Mouse (Mus musculus): ENCODE measurements around the gene Slc16a10.
A peak's percentile ranks its signal among the peaks of the same experiment; 100 is the strongest.

The Slc16a10 gene

DNA sequence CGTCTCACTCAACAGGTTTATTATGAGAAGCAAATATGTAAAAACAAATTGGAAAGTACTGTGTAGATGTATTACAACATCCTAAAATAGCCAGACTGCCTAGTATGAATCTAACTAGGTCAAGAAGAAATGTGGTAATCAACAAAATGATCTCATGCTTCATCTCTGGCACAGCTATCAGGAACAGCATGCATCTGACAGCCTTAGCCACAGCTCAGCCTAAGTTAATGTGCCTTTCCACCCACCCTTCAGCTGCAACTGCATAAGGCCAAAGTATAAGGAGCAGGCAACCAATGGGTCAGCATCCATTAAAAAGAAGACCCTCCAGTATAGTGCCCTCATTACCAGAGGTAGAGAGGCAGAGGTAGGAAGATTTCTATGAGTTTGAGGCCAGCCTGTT is 34.1 kb downstream of the Slc16a10 start:
- peak; percentile 83 for DNase-seq

DNA sequence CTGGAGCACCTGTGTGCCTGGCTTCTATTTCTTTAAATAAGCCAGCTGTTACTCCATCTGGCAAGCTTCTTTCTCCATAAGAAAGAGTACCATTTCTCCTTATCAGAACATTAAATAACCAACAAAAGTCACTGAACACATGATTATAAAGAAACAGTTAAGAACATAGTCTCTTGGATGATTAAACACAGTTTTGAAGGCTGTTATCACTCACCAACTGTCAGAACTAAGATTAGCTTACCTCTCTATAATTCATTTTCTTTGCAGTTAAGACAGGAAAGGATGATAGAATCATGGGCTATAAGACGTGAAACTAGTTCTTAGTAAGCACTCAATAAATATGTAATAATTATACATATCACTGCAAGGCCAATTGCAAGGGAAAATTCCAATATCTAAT is 36.9 kb downstream of the Slc16a10 start:
- no peak for DNase-seq

GRCm38 (mm10) chr10:40103790-40104189 is 38.3 kb downstream of the Slc16a10 start:
- DNase-seq, result peak; percentile 87

DNA sequence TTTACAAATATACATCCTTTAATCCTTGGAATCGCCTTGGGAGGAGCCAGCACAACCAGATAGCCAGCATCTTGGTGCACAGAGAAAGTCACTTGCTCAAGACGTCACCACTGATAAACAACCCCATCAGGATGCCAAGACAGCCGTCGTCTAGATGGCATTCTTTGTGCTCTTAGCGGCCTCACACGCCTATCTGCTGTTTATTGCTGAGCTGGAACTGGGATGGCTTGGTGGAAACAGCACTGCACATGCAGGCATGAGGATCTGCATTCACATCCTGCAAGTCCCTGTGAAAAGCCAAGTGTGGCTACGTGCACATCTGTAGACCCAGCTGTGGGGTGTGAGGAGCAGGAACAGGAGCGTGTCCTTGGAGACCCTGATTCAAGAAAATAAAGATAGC is 39.1 kb downstream of the Slc16a10 start:
- peak; percentile 31 for DNase-seq

- no peak for DNase-seq
These were observed 39.9 kb downstream of the Slc16a10 start for GRCm38 (mm10) chr10:40102166-40102565.

DNA sequence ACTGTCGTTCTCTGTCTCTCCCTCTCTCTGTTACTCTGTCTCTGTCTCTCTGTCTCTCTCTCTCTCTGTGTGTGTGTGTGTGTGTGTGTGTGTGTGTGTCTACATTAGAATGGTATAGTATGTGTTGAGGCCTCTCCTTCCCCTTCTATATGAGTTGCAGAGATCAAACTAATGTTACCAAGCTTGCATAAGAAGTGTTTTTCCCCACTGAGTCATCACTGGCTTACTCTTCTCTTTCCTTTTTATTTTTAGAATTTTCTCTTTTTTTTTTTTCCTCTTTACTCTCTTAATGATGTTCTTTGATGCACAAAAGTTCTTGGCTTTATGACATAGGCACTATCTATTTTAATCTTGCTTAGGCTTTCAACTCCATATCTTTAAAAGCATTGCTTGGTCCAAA is 43.6 kb downstream of the Slc16a10 start:
- DNase-seq, result no peak

- no peak for DNase-seq
These were observed 44.5 kb downstream of the Slc16a10 start for GRCm38 (mm10) chr10:40097519-40097918.

DNA sequence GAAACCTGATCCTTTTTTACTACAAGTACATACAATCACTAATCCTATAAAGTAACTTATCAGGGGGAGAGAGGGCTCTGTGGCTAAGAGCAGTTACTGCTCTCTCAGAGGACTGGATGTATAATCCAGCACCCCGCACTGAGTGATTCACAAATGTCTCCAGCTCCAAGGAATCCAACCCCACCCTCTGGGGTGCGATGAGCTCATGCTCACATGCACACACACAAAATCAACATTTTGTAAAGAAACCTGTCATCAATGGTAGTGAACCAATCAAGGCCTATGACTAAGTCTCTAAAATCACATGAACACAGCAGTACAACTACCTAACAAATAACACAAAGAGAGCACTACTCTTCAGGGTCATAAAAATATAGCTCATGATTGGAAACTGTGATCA is 47.3 kb downstream of the Slc16a10 start:
- DNase-seq, result no peak

DNA sequence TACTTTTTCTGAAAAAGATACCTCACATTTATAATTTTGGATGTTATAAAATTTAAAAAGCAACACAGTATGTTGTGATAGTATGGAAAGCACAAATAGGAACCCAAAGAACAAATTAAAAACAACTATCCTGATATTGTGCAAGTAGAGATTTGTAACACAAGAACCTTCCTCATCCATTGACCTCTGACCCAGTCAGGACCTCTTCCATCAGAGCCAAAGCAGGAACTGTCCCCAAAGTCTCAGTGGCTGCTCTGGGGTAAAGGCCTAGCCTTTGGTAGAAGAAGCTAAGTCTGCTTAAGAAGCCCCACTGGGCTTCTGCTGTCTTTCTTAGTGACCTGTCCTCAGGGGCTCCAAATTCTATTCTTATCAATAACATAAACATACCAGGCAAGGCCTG is 48.5 kb downstream of the Slc16a10 start:
- no peak for DNase-seq

GRCm38 (mm10) chr10:40091455-40091854 is 50.6 kb downstream of the Slc16a10 start:
- DNase-seq, result no peak

- no peak for DNase-seq
These were observed 51.3 kb downstream of the Slc16a10 start for GRCm38 (mm10) chr10:40090504-40091428.

GRCm38 (mm10) chr10:40084332-40085093 is 57.5 kb downstream of the Slc16a10 start:
- DNase-seq, result no peak

GRCm38 (mm10) chr10:40083556-40083955 is 58.5 kb downstream of the Slc16a10 start:
- DNase-seq, result no peak

GRCm38 (mm10) chr10:40082668-40083067 is 59.4 kb downstream of the Slc16a10 start:
- DNase-seq, result no peak

GRCm38 (mm10) chr10:40080533-40080932 is 61.5 kb downstream of the Slc16a10 start:
- no peak for DNase-seq

GRCm38 (mm10) chr10:40079256-40079655 is 62.8 kb downstream of the Slc16a10 start:
- DNase-seq, result no peak

DNA sequence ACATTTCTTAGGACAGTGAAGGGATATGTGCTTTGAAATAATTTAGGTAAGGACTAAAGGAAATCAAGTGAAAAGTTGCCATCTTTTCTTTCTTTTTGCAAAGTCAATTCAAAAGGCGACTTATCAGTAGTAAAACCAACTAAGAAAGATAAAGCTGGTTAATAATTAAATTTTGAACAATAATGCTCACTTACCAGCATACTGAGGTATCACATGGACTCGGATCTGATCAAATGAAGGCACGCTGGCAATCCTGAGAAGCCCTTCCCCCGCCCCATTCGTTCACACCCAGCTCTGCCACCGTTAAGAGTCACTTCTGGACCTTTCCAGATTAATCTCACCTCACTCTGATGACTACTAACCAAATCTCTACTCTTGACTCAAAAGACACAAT is 64.1 kb downstream of the Slc16a10 start:
- DNase-seq, result no peak

DNA sequence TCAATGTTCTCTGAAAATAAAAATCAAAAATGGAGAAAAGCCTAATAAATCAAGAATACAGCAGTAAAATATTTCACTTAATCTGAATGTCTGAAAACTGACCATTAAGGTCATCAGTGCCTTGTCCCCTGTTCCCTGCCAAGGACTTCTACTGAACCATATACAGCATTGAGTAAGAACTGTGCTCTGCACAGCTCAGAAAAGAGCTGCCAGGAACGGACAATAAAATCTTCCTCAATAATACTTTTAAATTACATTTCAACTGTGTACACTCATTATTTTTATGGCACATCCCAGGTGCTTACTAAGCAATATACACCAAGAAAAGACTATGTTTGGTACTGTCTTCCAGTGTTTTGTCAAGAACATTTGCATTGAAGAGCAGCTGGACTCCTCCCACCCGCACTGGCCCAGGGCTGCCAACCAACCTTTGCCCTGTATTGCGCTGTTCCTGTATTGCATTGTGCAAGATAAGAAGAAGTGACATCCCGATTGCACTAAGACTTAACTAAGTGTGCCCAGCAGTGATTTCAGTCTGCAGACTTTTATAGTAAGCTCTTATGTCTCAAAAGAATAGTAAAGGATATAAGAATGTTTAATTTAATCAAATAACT is 64.6 kb downstream of the Slc16a10 start:
- no peak for DNase-seq

- DNase-seq, result no peak
These were observed 68.5 kb downstream of the Slc16a10 start for GRCm38 (mm10) chr10:40073608-40074007.

DNA sequence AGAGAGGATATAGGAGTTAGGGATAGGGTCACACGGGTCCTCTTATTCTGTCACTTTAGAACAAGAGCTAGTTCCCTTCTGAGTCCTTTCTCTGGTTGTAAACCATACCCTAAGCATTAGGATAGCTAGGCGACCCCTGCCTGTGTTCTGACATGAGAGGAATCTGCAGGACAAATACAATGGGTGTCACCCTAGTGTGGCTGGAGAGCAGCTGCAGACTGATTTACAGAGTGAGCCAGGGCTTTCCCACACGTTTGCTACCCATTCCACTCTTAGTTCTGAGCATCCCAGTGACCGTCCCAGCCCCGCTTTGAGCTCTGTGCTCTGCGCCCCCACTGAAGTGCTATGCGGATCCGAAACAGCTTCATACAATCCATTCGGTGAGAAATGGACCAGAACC is 71.4 kb downstream of the Slc16a10 start:
- no peak for DNase-seq

GRCm38 (mm10) chr10:40069270-40069669 is 72.8 kb downstream of the Slc16a10 start:
- DNase-seq, result no peak

DNA sequence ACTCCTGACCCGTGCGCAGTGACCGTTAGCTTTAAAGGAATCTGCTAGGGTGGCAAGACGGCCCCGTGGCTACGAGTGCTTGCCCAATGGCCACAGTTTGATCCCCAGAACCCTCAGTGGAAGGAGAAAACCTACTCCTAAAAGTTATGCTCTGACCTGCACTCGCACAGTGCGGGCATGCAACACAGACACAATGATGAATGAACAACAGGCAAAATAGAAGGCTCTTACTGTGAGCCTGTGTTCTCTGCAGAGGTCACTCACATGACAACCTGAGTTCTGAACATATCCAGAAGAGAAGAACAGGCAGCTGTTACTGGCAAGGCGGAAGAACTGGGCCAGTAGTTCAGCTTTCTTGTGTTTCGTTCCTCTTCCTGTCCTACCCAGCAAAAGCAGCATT is 73.5 kb downstream of the Slc16a10 start:
- DNase-seq, result no peak

DNA sequence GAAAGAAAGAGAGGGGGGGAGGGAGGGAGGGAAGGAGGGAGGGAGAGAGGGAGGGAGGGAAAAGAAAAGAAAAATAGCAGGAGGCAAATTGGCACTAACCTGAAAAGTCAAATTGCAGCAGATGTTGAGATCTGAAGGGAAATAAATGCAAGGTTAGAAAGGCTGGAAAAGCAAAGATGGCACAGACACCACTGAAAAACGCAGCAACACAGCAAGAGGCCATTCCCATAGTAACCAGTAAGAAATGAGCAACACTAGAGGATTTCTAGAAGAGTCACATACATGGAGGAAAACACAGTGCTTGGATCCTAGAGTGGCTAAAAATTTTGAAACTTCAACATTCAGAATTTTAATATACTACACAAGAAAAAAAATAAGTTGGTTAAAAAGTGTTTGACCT is 74.5 kb downstream of the Slc16a10 start:
- DNase-seq, result no peak

- DNase-seq, result no peak
These were observed 75.0 kb downstream of the Slc16a10 start for GRCm38 (mm10) chr10:40067071-40067470.
